Mouse (Mus musculus) spleen, adult 2 months (tissue): Measurements from ENCODE around the gene 2700081O15Rik.

Experiments used
- CTCF ChIP-seq: fragments of 200-500 bp; IDR thresholded peaks from 2 replicates; pipeline ENCODE4 v1.5.1; 2011; ENCODE audit warnings: mild to moderate bottlenecking, inconsistent platforms; ENCODE audit not compliant: insufficient read depth, insufficient read length, insufficient replicate concordance; ENCODE audit errors: extremely low read depth
- POLR2A ChIP-seq: fragments of 200-500 bp; IDR thresholded peaks from 2 replicates; pipeline ENCODE4 v1.6.1; 2011; ENCODE audit warnings: low read depth, low read length, inconsistent platforms

DNA sequence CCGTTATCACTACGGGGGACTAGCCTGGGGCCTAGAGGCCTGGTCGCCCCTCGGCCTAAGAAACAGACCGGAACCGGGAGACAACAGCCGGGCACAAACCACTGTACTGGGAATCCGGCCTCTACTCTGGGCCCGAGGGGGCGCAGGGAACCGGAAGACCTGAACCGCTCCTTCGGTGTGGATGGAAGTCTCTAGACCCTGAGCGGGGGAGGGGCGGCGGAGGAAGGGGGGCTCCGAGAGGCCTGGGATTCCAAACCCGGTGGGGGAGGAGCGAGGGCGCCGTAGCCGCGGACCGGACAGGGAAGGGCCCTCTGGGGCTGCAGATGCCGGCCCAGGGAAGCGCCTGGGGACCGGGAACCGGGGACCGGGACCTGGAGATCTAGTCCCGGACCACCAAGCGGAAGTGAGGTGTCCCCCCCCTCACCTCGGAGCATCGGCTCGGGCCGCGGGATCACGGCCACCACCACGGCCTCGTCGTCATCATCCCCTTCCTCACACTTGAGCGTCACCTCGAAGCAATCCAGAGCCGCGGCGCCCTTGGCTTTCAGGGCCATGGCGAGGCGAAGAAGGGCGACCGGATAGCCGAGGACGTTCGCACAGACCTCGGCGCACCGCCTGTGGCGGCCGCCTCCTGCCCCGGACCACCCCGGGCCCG lies 35.0 kb upstream of the 2700081O15Rik start:
- TF ChIP-seq CTCF (no peak), POLR2A (no peak)
